Mouse (Mus musculus) liver, embryonic 14.5 days (tissue): Measurements from ENCODE around the gene Git2.

Experiments
- CTCF ChIP-seq: IDR thresholded peaks from 2 replicates; pipeline ENCODE4 v1.5.1; 2016; ENCODE audit warnings: antibody characterized with exemption, low read depth, control low read depth
- EP300 ChIP-seq: IDR thresholded peaks from 2 replicates; pipeline ENCODE4 v1.6.1; 2016; ENCODE audit warnings: antibody characterized with exemption, low read depth

GRCm38 (mm10) chr5:114720784-114721183 lies 54.5 kb downstream of the Git2 start:
- TF ChIP-seq CTCF (no peak), EP300 (no peak)
